Mouse (Mus musculus) myocyte (in vitro differentiated cells): Measurements from ENCODE around the gene Ruvbl2. TPM values are rescaled to one million over a fixed set of nuclear protein-coding genes. Genes with fewer than 3 reads are reported as not detected.
A peak's percentile ranks its signal among the peaks of the same experiment; 100 is the strongest.

Experiments
- H3K27me3 ChIP-seq: one replicate; pipeline ENCODE4 v1.6.1; 2011; ENCODE audit not compliant: control insufficient read depth, insufficient read depth, insufficient read length
- H3K36me3 ChIP-seq: one replicate; pipeline ENCODE4 v1.6.1; 2011; ENCODE audit not compliant: control insufficient read depth, insufficient read depth
- H3K4me2 ChIP-seq: one replicate; pipeline ENCODE4 v1.6.1; 2011; ENCODE audit warnings: low read depth, control low read depth
- H3K4me3 ChIP-seq: one replicate; pipeline ENCODE4 v1.5.1; 2011; ENCODE audit warnings: mild to moderate bottlenecking, control low read depth, moderate library complexity
- H3K79me2 ChIP-seq: one replicate; pipeline ENCODE4 v1.6.1; 2011; ENCODE audit not compliant: control insufficient read depth, insufficient read depth
- H3ac ChIP-seq: one replicate; pipeline ENCODE4 v1.6.1; 2011; ENCODE audit not compliant: control insufficient read depth, insufficient read length
- CEBPB ChIP-seq: IDR thresholded peaks from 2 replicates; pipeline ENCODE4 v1.6.1; 2011; ENCODE audit warnings: mild to moderate bottlenecking, moderate library complexity; ENCODE audit not compliant: poor library complexity, insufficient read depth, severe bottlenecking
- E2F4 ChIP-seq: IDR thresholded peaks from one replicate; pipeline ENCODE4 v1.6.1; 2011; ENCODE audit warnings: mild to moderate bottlenecking, control low read depth, moderate library complexity; ENCODE audit not compliant: insufficient read depth
- MAX ChIP-seq: IDR thresholded peaks from one replicate; pipeline ENCODE4 v1.6.1; 2011; ENCODE audit warnings: low read depth, mild to moderate bottlenecking, control low read depth
- MYOD1 ChIP-seq, 3 experiments: IDR thresholded peaks; one replicate each; pipeline ENCODE4 v1.6.1; 2011; ENCODE audit warnings: control low read depth in 2 of 3, low read depth in 2 of 3, mild to moderate bottlenecking in 2 of 3, moderate library complexity in 1 of 3; ENCODE audit not compliant: insufficient read length in 2 of 3, control insufficient read depth in 1 of 3
- MYOG ChIP-seq, 3 experiments: IDR thresholded peaks; one replicate each; pipeline ENCODE4 v1.6.1; 2011; ENCODE audit warnings: control low read depth in 2 of 3, low read depth in 2 of 3, mild to moderate bottlenecking in 2 of 3; ENCODE audit not compliant: insufficient read length in 2 of 3, control insufficient read depth in 1 of 3, insufficient read depth in 1 of 3
- POLR2A ChIP-seq: IDR thresholded peaks from one replicate; pipeline ENCODE4 v1.6.1; 2011; ENCODE audit warnings: low read depth, mild to moderate bottlenecking, control low read depth, moderate library complexity; ENCODE audit not compliant: insufficient read length
- POLR2AphosphoS2 ChIP-seq: IDR thresholded peaks from one replicate; pipeline ENCODE4 v1.6.1; 2011; ENCODE audit warnings: low read depth, control low read depth; ENCODE audit not compliant: insufficient read length
- REST ChIP-seq: IDR thresholded peaks from one replicate; pipeline ENCODE4 v1.6.1; 2011; ENCODE audit warnings: mild to moderate bottlenecking, control low read depth, moderate library complexity; ENCODE audit not compliant: insufficient read depth, insufficient read length
- SRF ChIP-seq: IDR thresholded peaks from one replicate; pipeline ENCODE4 v1.6.1; 2011; ENCODE audit warnings: low read depth; ENCODE audit not compliant: control insufficient read depth, insufficient read length
- TCF12 ChIP-seq: IDR thresholded peaks from one replicate; pipeline ENCODE4 v1.6.1; 2011; ENCODE audit warnings: mild to moderate bottlenecking, control low read depth; ENCODE audit not compliant: poor library complexity, insufficient read depth, severe bottlenecking
- TCF3 ChIP-seq: IDR thresholded peaks from one replicate; pipeline ENCODE4 v1.6.1; 2011; ENCODE audit warnings: low read depth, control low read depth; ENCODE audit not compliant: insufficient read length
- USF1 ChIP-seq: IDR thresholded peaks from one replicate; pipeline ENCODE4 v1.6.1; 2011; ENCODE audit warnings: low read depth, mild to moderate bottlenecking, control low read depth, moderate library complexity
- polyA plus RNA-seq: library from polyadenylated mRNA; unstranded; fragments of >200 nt; fragmentation: generic; extraction: Trizol; gene quantifications from one replicate; pipeline ENCODE4 v1.2.1, GENCODE M21; 2012; ENCODE audit warnings: missing spikeins

Gene Ruvbl2
- polyA plus RNA-seq, 1 experiment = 118 TPM

- Histone ChIP-seq H3K27me3 (no peaks in the 10 kb centered on the region), H3K36me3 (peaks cover 35% of the 10 kb centered on the region), H3K79me2 (peaks cover 33% of the 10 kb centered on the region), H3ac (peak overlapping the region; percentile 61), H3K4me3 (peak overlapping the region; percentile 99), H3K4me2 (peak overlapping the region; percentile 96)
- no peak for TF ChIP-seq MYOG (IDR thresholded peaks at IDR 0.05; ENCODE audit: control insufficient read depth in 1 of 3, insufficient read depth in 1 of 3, insufficient read length in 2 of 3, low read depth in 2 of 3)
- no peak for TF ChIP-seq TCF12
- TF ChIP-seq CEBPB = no peak
- no peak for TF ChIP-seq TCF3
- TF ChIP-seq E2F4 = no peak
- no peak for TF ChIP-seq USF1
- no peak for TF ChIP-seq MAX
- peak; percentile 65 for TF ChIP-seq POLR2AphosphoS2
- no peak for TF ChIP-seq REST
- TF ChIP-seq POLR2A = peak; percentile 34
- TF ChIP-seq MYOD1 (IDR thresholded peaks at IDR 0.05; ENCODE audit: control insufficient read depth in 1 of 3, insufficient read length in 2 of 3, low read depth in 2 of 3) = no peak
Observed at GRCm38 (mm10) chr7:45458748-45459563, 21.1 kb upstream of the Ruvbl2 start.

GRCm38 (mm10) chr7:45457204-45458060 is 19.5 kb upstream of the Ruvbl2 start:
- H3K4me2 ChIP-seq = peak overlapping the region; percentile 96
- TF ChIP-seq POLR2AphosphoS2 (peak; percentile 99), POLR2A (peak; percentile 80), REST (no peak), MYOD1 (IDR thresholded peaks at IDR 0.05; ENCODE audit: control insufficient read depth in 1 of 3, insufficient read length in 2 of 3, low read depth in 2 of 3) (no peak), USF1 (peak; percentile 39)
- no peaks in the 10 kb centered on the region for H3K27me3 ChIP-seq
- H3ac ChIP-seq = peak overlapping the region; percentile 18
- H3K79me2 ChIP-seq = peaks cover 29% of the 10 kb centered on the region
- peak overlapping the region; percentile 99 for H3K4me3 ChIP-seq
- H3K36me3 ChIP-seq = peaks cover 37% of the 10 kb centered on the region

- H3K36me3 ChIP-seq = peaks cover 42% of the 10 kb centered on the region
- H3ac ChIP-seq = no peak overlapping the region
Observed at GRCm38 (mm10) chr7:45456721-45457203, 18.9 kb upstream of the Ruvbl2 start.

GRCm38 (mm10) chr7:45455932-45456696 is 18.2 kb upstream of the Ruvbl2 start:
- Histone ChIP-seq H3ac (no peak overlapping the region), H3K36me3 (peaks cover 44% of the 10 kb centered on the region), H3K4me2 (peak overlapping the region; percentile 96), H3K4me3 (peak overlapping the region; percentile 99), H3K79me2 (peaks cover 29% of the 10 kb centered on the region), H3K27me3 (no peaks in the 10 kb centered on the region)
- peak; percentile 60 for TF ChIP-seq POLR2AphosphoS2
- no peak for TF ChIP-seq SRF
- TF ChIP-seq TCF12 = no peak
- peak; percentile 35 for TF ChIP-seq POLR2A

More at GRCm38 (mm10) chr7:45456721-45457203, 18.9 kb upstream of the Ruvbl2 start:
- H3K27me3 ChIP-seq = no peaks in the 10 kb centered on the region
- peaks cover 29% of the 10 kb centered on the region for H3K79me2 ChIP-seq
- peak overlapping the region; percentile 96 for H3K4me2 ChIP-seq
- TF ChIP-seq POLR2AphosphoS2 (no peak), MYOG (IDR thresholded peaks at IDR 0.05; ENCODE audit: control insufficient read depth in 1 of 3, insufficient read depth in 1 of 3, insufficient read length in 2 of 3, low read depth in 2 of 3) (no peak), SRF (no peak), REST (no peak), USF1 (no peak), TCF12 (no peak), CEBPB (no peak), MAX (no peak), POLR2A (no peak), TCF3 (no peak), E2F4 (no peak), MYOD1 (IDR thresholded peaks at IDR 0.05; ENCODE audit: control insufficient read depth in 1 of 3, insufficient read length in 2 of 3, low read depth in 2 of 3) (no peak)
- H3K4me3 ChIP-seq = peak overlapping the region; percentile 99
